Mouse (Mus musculus): Measurements from ENCODE around the gene Rnf126.

The Rnf126 gene

GRCm38 (mm10) chr10:79728323-79729249 lies 38.2 kb downstream of the Rnf126 start:
- no peak for DNase-seq

- peak; percentile 69 for DNase-seq
Observed at GRCm38 (mm10) chr10:79726090-79726489, 40.7 kb downstream of the Rnf126 start.

DNA sequence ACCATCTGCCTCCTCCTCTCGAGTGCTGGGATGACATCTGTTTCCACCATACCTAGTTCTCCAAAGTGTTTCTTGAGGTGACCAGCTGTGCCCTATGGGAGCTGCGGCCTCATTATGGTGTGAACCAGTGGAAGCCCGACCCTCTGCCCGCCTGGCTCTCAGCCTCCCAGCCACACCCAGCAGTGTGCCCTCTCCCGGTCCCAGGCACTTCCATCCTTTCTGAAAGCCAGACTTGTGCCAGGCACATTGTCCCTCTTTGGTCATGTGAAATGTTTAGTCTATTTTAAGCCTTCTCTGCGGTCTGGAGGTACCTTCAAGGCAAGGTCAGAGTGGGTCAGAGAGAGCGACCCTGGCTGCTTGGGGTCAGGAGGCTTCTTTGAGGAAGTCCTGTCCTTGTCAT lies 43.1 kb downstream of the Rnf126 start:
- DNase-seq = no peak

- no peak for DNase-seq
Observed at GRCm38 (mm10) chr10:79723047-79723446, 43.7 kb downstream of the Rnf126 start.

GRCm38 (mm10) chr10:79721089-79721488 lies 45.7 kb downstream of the Rnf126 start:
- DNase-seq = no peak

DNA sequence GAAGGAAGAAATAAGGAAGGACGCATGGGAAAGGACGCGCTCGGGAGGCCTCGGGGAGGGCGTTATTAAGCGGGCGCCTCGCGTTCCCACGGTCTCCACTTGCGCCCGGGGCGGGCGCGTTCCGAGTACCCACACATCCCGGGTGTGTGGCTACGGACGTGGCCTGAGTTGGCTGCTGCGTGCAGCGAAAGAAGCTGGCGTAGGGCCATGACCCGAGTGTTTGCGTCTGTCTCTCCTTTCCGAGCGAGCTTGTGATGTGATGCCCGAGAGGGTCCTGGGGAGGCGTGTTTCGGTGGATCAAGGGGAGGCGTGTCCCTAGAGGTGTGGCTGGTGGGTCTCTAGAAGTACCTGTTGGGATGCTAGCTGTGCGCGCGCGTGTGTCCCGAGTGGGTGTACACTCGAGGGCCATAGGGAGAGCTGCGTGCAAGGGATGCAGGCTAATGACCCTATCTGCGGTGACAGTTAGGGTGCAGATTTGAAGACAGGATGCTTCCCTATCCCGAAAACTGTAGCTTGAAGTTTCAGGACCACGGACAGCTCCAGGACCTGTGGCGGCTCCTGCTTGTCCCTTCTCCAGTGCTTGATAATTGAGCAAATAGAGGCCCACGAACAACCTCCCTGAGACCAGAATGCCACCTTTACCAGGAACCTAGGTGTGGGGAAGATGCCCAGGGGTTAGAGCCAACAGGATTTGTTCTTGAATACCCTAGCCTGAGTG lies 49.0 kb downstream of the Rnf126 start:
- DNase-seq = peak; percentile 67

- no peak for DNase-seq
Observed at GRCm38 (mm10) chr10:79716988-79717355, 49.8 kb downstream of the Rnf126 start.

DNA sequence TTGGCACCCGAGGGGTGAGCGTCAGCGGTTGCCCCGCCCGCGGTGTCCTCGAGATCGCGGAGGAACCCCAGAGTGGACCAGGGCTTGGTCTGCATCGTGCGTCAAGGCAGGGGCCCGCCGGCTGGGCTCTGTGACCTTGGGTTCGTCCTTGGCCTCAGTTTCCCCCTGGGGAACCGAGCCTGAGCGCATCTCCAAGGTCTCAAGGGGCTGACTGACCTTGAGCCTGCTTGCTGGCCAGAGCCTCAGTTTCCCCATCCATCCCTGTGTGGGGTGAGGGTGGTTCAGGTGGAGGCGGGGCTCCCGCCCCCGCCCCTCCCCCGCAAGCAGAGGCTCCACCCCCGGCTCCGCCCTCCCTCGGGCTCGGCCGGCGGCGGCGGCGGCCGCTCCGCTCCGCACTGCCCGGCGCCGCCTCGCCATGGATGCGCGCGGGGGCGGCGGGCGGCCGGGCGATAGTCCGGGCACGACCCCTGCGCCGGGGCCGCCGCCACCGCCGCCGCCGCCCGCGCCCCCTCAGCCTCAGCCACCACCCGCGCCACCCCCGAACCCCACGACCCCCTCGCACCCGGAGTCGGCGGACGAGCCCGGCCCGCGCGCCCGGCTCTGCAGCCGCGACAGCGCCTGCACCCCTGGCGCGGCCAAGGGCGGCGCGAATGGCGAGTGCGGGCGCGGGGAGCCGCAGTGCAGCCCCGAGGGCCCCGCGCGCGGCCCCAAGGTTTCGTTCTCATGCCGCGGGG lies 50.3 kb downstream of the Rnf126 start, which contains the start of gene Hcn2:
TSS of gene Hcn2 (plus strand) at position 381 of the 734 bp plus-strand sequence.
- DNase-seq = no peak

GRCm38 (mm10) chr10:79714996-79715395 lies 51.8 kb downstream of the Rnf126 start:
- DNase-seq = no peak

- no peak for DNase-seq
Observed at GRCm38 (mm10) chr10:79713163-79713562, 53.6 kb downstream of the Rnf126 start.

GRCm38 (mm10) chr10:79712499-79713126 lies 54.1 kb downstream of the Rnf126 start:
- peak; percentile 78 for DNase-seq

DNA sequence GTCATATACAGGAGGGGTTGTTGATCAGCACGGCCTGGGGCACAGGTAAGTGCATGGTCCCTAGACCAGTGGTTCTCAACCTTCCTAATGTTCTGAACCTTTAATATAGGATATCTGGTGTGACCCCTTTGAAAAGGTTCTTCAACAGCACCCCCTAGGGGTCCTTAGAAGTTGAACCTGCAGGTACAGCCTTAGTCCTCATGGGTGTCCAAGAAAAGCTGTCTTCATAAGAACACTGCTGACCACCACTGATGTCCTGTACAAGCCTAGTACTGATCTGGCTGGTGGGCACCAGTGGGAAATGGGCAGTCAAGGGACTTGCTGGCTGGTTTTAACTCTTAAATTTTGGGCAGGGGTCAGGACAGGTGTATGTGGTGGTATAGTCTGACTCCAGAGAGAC lies 54.7 kb downstream of the Rnf126 start:
- peak; percentile 52 for DNase-seq

DNA sequence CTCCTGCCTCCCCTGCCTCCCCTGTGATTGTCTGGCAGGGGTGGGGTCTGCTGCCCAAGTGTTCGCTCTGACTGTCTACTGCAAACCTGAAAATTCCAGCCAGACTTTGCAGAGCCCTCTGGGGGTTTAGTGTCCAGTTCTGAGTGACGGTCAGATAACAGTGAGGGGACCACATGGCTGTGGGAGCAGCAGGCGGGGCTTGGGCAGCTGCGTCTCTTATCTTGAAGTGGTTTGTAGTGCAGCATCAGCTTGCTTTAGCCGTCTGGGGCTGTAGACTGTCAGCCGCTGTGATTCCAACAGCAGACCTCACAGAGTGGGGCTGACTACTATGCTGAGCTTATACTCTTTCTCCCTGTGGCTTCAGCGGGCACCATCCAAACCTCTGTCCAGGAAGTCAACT lies 57.4 kb downstream of the Rnf126 start:
- DNase-seq = no peak

GRCm38 (mm10) chr10:79708668-79709067 lies 58.1 kb downstream of the Rnf126 start:
- no peak for DNase-seq

Measured in thymus, postnatal 14 days (tissue).